Mouse (Mus musculus) cerebellum, postnatal 10 days (tissue): ENCODE results near the gene Gm34653.
"Not testable (repeated sequence)": the region's sequence is repeated elsewhere in the genome, so short reads cannot be mapped to it uniquely, and the experiment has no call there.

Experiments used
- DNase-seq, 2 experiments: peaks; one replicate each; pipeline ENCODE4 v3.0.0; 2021; ENCODE audit warnings: mixed read lengths in 2 of 2

Gm34653 gene

GRCm38 (mm10) chr2:34825827-34826459, 6.9 kb upstream of the Gm34653 start, which contains the start of gene Fbxw2:
TSS of gene Fbxw2 (minus strand) at chr2:34826311.
- peak; percentile 96 to 97 for DNase-seq

- DNase-seq, result no peak
Observed at GRCm38 (mm10) chr2:34826460-34827231, 6.2 kb upstream of the Gm34653 start.

DNA sequence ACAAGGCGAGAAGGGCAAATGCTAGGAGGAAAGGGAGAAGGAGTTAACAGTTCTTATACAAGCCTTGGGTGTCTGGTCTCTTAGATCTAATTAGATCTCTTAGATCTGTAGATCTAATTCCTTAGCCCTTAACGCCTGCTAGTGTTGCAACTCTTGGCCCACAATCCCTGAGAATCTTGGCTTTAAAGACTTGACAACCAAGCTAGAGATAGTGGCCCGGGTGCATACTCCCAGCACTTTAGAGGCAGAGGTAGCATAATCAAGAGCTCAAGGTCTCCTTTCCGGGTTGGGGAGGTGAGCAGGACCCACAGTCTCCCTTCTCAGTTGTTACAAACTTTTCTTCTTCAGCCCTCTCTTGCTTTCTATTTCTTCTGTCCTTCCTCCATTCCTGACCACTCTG, 5.2 kb upstream of the Gm34653 start:
- DNase-seq, result no peak

GRCm38 (mm10) chr2:34828026-34828425, 4.8 kb upstream of the Gm34653 start:
- no peak for DNase-seq

DNA sequence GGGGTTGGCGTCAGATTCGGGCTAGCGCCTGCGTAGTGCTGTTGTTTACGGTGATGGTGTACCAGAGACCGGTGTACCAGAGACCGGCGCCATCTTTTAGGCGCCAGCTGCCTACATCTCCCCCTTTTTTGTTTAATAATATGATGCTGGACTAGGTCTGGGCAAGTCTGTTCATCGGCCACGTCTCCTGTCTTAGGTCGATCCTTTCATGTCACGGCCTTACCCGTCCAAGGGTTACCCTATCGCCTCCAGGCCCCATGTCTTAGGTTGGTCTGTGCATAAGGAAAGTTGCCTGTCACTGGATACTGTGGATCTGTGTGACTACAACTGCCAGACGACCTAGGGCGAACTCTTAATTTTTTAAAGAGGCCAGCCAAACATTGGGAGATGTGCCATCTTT, 2.7 kb upstream of the Gm34653 start:
- DNase-seq, result not testable (repeated sequence)

- no peak for DNase-seq
Observed at GRCm38 (mm10) chr2:34833624-34834023, 817 bp downstream of the Gm34653 start.

DNA sequence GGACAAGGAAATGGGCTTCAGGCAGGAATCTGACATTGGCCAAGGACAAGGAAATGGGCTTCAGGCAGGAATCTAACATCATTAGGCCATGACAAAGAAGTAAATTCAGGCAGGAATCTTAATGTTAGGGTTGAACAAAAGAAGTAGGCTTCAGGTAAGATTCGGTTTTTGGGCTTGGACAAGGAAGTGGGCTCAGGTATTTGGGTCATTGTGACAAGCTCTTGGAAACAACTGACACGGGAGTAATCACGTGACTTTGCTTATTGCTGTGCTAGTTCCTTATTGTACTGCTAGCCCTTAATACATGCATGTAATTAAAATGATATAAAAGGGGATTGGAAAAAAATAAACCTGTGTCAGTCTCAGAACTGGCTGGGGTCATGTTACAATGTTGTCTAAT, 2.9 kb downstream of the Gm34653 start:
- no peak for DNase-seq

DNA sequence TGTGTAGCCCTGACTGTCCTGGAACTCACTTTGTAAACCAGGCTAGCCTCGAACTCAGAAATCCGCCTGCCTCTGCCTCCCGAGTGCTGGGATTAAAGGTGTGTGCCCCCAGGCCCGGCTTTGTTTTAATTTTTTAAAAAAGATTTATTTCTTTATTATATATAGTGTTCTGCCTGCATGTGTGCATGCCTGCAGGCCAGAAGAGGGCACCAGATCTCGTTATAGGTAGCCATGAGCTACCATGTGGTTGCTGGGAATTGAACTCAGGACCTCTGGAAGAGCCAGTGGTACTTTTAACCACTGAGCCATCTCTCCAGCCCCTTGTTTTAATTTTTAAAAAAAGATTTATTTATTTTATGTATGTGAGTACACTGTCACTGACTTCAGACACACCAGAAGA, 7.3 kb downstream of the Gm34653 start:
- DNase-seq, result not testable (repeated sequence)

DNA sequence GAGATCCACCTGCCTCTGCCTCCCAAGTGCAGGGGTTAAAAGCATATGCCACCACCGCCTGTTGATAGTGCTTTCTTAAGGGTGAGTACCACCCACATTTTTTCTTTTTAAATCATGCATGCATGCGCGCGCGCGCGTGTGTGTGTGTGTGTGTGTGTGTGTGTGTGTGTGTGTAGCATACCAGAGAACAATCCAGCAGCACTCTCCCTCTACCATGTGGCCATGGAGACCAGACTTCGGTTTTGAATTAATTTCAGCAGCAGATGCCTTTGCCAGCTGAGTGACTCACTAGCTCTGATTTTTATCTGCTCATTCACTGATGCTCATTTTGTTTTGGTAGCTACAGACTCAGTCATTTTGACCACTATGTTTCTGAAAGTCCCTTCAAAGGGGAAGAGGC, 8.9 kb downstream of the Gm34653 start:
- DNase-seq, result no peak

- no peak for DNase-seq
Observed at GRCm38 (mm10) chr2:34843211-34843939, 10.6 kb downstream of the Gm34653 start.

- no peak for DNase-seq
Observed at GRCm38 (mm10) chr2:34847702-34848101, 14.9 kb downstream of the Gm34653 start.

- DNase-seq, result no peak
Observed at GRCm38 (mm10) chr2:34855265-34855664, 22.5 kb downstream of the Gm34653 start.

DNA sequence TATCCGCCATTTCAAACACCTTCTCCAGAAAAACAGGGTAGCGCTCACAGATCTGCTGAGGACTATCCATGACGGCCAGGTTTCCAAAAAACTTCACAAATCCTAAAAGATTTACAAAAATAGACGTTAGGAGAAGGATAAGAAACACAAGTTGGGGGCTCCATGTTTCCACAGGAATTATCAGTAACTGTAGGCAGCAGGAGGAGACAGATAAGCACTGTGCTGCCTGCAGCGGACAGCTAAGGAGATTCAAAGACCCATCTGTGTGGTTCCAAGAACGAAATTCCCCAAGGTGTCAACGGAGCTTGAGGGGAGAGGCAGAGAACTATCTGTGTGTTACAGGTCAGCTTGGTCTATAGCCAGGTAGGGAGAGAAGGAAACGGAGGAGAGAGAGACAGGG, 24.9 kb downstream of the Gm34653 start:
- no peak for DNase-seq

- no peak for DNase-seq
Observed at GRCm38 (mm10) chr2:34869680-34870079, 36.9 kb downstream of the Gm34653 start.

DNA sequence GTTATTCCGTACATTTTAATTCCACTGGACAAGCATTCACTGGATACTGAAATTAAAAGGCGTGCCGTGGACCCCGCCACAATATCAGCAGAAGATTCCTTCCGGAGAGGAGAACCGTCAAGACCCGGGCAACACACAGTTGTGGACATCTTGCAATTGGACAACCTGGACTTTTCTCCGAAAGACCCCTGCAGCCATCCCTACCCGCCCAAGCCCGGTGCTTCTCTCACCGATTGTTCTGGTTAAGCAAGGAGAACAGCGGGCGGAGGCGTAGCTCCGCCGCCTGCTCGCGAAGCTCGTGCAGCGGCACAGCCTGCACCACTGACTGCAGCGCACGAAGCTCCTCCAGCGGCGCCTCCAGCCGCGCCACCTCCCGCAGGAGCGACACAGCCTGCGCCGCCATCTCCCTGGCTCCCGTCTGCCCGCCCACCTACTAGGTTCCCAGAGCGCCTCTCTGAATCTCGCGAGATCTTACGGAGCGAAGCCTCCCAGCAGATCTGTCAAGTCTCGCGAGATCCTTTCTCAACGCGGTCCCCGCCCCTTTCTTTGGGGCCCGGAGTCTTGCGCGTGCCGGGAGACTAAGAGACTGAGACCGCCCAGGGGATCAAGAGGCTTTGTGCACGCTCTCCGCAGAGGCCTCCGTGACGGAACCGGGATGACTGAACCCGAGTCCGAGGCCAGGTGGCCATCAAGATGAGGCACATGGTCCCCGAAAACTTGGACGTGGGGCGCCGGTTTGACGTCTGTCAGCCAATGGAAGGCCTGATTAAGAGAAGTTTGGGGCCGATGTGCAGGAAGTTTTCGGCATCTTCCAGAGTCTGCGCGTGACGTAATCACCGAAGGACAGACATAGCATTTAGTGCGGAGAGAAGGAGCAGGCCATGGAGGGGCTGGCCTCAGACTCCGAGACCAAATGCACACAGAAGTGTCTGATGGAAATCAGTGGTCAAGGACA, 38.0 kb downstream of the Gm34653 start:
- DNase-seq, result peak; percentile 95 to 96

- peak in 1 of 2 experiments; percentile 3 for DNase-seq
Observed at GRCm38 (mm10) chr2:34874271-34874670, 41.5 kb downstream of the Gm34653 start, which contains the start of gene Cutal. TSS of gene Cutal (plus strand) at chr2:34874396.

- DNase-seq, result no peak
Observed at GRCm38 (mm10) chr2:34874816-34875345, 42.1 kb downstream of the Gm34653 start, which contains the start of gene Psmd5. TSS of gene Psmd5 (minus strand) at chr2:34874968.

GRCm38 (mm10) chr2:34880054-34880453, 47.2 kb downstream of the Gm34653 start:
- DNase-seq, result no peak

GRCm38 (mm10) chr2:34882757-34883156, 50.0 kb downstream of the Gm34653 start:
- no peak for DNase-seq

DNA sequence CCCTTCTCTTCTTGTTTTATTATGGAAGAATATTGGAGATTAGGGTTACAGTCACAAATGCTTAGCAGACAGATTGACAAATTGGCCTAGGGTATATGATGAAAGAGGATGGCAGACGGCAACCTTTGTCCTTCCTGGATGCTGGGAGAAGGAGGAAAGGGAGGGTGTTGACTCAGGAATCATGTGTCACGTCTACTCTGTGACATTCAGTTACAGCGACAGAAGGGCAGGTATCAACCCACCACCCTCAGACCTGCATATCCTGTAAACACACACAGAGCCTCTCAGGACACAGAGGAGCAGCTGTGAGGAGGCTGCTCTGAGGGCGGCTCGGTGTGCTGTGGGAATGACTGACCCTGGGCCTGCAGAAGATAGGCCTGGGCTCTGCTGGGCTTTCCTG, 50.4 kb downstream of the Gm34653 start:
- no peak for DNase-seq

DNA sequence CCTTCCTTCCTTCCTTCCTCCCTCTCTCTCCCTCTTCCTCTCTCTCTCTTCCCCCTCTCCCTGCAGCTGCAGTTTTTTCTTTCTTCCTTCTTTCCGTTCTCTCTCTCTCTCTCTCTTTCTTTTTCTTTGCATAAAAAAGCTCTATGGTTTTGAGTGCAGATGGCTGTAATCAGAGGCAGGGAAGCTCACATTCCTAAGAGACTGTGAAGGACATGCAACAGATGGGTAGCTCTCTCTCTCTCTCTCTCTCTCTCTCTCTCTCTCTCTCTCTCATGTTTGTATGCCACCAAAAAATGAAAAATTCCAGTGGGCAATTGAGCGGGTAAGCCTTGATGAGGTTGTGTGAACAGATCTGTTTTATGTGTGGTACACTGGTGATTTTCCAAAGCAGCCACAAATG, 51.4 kb downstream of the Gm34653 start:
- no peak for DNase-seq
